Mouse (Mus musculus) MN1 (cell line): ENCODE results near the gene Rwdd1.
"Not testable (repeated sequence)": the region's sequence is repeated elsewhere in the genome, so short reads cannot be mapped to it uniquely, and the experiment has no call there.

Experiments used
- DNase-seq: peaks from one replicate; pipeline ENCODE4 v3.0.0-alpha.2; 2016; ENCODE audit warnings: low spot score

The Rwdd1 gene

DNA sequence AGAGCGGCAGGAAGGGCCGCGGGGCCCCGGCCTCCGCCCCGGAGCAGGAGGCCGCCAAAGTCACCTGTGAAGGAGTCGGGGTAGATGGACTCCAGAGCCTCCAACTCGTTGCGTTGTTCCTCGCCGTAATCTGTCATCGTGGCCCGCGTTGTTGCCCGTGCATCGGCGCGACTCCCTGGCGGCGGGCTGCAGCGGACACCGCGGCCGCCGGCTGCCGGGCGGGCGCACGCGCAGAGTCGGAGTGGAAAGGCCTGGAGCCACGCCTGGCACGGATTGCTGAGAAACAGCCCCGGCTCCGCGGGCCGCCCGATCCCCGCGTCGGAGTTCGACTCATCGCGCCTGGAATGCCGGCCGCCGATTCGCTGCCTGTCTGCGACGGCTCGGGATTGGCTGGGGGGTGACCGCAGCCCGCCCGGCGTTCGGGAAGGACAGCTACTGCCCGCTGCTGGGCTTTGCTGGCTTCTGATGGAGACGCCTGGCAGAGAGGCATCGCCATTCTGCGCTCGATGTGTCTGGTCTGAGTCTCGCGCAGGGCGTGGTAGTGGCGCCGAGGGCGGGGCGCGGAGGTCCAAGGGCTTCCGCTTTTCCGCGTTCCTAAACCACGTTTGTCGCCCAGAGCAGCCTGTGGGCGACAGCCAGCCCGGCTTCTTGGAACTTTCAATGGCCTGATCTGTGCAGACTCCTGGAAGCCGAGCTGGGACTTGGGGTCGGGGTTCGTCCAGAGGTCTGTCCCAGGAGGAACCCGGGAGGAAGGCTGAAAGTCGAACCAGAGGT, at the start of gene Rwdd1:
Gene Rwdd1 (minus strand): TSS at position 323 of the 774 bp plus-strand sequence.
- peak; percentile 100 for DNase-seq

DNA sequence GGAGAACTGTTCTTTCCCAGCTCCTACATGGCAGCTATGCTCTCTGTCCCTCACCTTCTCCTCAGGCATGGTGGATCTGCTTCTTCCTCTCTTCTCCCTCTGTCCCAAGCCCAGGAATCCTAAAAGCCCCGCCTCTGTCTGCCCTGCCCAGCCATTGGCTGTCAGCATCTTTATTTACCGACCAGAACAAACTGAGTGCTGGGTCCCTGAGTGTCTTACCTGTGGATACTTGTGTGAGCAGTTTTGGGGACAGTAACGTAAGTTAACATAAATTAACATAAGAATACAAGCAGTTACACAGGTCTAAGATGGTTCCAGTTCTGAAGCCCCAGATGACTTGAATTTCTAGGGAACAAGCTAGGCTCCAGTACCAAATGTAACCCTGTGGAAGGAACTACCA, 47.2 kb upstream of the Rwdd1 start:
- DNase-seq: no peak

DNA sequence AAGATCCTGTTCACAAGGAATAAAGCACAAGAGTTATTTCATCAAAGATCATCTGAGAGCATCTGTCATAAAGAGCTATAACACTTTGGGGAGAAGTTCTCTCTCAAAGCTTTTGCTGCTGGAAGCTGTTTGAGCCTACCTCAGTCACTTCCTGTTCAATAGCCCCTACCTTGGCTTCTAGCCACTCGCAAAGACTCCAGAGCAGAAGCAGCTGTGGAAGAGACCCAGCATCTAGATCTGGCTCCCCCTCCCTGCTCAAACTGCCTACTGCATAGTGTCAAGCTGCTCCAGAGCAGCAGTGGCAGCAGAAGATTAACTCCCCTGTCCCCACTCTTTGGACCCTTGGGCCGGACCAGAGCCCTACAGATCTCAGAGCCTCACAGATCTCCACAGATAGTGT, 34.6 kb upstream of the Rwdd1 start:
- DNase-seq: no peak

DNA sequence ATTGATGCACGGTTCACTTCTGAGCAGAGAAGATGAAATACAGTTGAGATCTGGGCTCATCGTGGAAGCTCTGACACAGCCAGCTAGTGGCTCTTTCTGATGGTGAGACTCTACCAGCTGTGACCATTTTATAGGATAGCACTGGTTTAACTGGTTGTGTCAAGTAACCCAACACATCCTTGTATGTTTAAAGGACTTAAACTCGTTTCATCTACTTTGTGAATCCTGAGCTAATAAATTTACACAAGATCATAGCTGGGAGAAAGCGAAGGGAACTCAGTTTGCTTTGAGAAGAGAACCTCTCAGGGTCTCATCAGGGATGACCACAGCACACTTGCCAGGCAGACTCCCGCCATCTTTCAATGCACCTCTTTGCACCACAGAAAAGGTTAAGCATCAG, 24.8 kb upstream of the Rwdd1 start, which contains the start of gene Calhm4:
Gene Calhm4 (minus strand): TSS at position 101 of the 400 bp plus-strand sequence.
- no peak for DNase-seq

DNA sequence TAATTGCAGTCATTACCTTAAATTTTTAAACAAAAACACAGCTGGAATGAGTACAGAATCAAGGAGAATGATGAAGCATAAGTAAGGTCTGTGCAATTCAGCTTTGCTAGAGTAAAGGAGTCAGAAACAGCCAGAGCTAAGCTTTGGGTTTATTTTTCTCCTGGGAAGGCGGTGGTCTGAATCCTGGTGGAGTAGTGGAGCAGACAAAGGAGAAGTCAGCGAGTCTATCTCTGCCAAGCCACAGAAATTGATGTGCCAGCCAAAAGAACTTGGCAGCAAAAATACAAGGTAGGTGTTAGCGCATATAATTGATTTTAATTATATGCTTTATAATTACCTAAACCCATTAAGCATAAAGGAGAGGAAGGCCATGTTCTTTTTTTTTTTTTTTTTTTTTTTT, 18.0 kb upstream of the Rwdd1 start, which contains the start of gene Trappc3l:
Gene Trappc3l (plus strand): TSS at position 197 of the 400 bp plus-strand sequence.
- DNase-seq: no peak

DNA sequence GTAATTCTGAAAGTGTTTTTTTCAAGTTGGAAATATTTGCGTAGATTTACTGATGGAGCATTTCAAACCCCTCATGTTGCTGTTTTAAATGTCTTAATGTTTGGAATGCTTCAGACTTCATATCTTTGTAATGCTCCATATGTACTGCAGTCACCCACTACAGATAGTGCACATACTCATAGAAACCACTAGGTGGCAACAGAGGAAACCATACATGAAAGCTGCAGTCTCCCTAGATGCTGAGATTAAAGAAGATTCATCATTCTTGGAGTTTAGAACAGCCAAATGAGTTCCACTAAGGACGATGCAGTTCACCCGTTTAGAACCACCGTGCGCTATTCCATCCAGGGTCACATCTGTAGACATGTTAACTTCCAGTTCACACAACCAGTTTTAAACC, 17.2 kb upstream of the Rwdd1 start:
- DNase-seq: peak; percentile 76

DNA sequence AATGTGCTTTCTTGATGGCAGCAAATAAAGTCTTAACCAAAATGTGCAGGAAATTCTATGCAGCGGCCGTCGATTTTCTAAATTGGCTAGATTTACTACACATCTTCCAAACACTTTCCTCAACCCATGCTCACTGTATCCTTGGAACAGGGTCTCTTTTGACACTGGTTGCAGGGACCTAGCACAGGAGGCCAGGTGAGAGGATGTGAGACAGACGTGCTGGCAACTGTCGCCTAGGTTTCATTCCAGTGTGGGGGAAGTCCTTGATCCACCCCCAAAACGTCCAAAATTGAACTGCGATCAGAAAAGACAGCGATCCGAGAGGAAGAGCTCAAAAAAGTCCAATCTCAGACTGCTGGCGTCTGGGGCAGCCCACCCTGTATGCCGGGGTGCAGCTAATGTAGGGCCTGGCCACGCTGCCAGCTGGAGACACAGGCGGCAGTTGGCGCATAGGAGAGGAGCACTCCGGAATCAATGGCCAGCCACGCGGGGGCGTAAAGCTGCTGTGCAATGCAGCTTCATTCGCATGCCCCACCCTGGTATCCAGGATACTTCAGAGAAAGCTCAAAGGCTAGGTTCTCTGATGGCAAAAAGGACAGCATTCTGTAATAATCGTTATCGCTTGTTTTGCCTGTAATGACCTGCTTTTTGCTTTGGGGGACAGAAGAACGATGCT, 14.3 kb upstream of the Rwdd1 start:
- peak; percentile 84 for DNase-seq

DNA sequence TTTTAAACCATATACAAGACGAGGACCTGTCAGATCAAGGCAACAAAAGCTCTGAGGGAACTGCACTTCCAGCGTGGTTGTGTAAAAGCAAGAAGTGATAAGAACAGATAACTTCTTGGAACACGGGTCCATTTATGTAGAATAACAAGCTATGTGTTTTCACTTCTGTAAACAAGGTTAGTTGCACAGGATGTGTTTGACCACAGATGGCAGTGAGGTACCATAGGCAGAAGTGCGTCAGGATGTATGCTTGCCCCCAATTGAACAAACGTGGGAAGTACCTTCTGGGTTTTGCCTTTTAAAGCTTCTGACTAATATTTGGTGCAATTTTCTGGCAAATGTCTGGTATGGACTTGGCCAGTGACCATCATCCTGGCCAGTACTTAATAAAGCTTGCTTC, 10.9 kb upstream of the Rwdd1 start:
- no peak for DNase-seq

DNA sequence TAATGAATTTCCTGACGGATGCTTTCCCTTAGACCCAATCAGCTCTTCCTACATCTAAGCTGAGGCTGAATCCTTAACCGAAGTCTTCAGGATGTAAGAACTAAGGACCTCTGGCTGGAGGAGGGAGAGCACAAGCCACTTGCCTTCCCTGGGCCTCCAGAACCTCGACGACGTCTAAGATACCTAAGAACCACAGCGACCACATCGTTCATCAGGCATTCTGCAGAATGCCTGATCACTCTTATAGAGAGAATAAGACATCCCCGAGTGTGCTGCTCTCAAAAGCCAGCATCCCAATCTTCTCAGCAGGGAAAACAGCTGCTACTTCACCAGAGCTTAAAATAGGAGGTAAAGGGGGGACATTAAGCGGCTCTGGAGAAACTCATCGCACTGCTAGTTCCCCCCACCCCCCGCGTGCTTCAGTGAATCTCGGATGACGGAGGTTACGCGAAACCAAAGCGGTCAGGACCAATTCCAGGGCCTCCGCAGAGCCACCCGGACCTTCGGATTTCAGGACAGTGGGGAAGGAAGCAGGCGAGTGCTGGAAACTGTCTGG, 600 bp downstream of the Rwdd1 start:
- DNase-seq: peak; percentile 61

DNA sequence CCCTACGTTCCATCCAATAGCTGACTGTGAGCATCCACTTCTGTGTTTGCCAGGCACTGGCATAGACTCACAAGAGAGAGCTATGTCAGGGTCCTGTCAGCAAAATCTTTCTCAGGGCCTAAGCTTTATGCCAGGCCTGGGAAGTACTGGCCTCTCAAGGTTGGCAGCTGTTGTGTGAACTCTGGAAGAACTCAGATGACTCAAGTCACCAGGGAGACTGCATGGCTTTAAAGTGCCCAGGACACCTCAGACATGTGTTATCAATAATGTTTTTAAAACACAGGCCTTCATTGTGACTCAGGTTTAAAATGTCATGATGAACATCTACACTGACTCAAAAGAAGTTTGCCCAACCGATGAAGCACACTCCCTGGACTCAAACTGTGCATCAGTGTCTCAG, 6.2 kb downstream of the Rwdd1 start:
- DNase-seq: no peak

DNA sequence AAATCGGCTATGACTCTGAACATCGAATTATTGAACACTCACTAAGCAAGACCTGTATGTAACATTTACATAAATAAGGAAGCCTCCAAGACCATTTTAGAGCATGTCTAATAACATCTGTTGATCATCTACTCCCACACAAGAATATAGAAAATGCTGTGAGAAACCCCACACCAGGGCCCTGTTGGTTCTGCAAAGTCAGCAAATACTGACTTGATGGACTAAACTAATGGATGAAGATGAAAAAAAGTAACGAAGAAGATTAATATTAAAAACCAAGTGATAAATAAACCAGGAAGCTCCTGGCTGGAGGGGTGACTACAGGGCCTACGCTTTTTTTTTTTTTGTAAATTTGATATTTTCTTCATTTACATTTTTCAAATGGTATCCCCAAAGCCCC, 6.8 kb downstream of the Rwdd1 start:
- DNase-seq: no peak

DNA sequence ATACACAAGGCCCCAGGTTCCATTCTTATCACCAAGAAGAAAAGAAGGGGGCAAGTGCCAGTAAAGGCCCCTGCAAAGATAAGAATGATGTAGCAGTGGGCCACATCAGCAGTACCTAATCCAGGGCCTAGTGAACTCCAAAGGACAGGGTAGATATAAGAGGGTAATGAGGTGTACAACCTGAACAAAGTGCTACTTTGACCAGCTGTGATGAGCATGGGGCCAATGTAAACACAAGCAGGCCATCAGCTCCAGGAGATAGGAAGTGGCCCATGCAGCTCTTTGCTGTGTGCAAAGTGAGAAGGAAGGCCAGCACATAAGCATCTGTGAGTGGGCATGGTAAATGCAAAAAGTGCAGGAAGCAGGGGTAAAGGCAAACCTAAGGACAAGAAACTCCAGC, 21.0 kb downstream of the Rwdd1 start:
- no peak for DNase-seq

DNA sequence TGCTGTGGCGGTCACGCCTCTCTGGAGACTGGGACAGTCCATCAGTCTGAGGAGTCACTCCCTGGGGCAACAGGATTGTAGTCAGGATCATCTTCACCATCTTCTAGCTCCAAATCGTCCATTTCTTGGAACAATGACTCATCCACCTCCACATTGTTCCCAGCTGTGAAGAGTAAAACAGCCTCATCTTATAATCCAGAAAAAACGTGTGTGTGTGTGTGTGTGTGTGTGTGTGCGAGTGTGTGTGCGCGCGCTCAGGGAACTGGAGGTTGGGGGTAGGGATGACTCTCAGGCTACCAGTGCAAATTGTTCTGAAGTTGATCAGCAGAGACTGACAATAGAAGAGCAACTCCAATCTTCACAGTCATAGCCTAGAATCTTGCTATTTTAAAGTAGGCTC, 22.7 kb downstream of the Rwdd1 start:
- DNase-seq: not testable (repeated sequence)

DNA sequence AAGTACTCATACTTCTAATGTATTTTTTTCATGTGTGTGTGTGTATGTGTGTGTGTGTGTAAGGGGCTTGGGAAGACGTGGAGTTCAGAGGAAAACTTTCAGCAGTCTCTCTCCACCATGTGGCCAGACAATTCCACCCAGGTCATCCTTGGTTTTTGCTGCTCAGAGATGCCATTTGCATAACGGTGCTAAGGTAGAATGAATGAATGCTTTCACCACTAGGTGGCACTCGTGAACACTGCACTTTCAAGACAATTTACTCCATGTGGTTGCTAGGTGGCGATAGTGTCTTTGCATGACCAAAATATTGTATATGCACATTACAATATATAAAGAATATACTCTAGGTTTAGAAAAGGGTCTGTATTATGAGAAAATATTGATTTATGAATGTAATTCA, 32.7 kb downstream of the Rwdd1 start:
- peak; percentile 92 for DNase-seq

DNA sequence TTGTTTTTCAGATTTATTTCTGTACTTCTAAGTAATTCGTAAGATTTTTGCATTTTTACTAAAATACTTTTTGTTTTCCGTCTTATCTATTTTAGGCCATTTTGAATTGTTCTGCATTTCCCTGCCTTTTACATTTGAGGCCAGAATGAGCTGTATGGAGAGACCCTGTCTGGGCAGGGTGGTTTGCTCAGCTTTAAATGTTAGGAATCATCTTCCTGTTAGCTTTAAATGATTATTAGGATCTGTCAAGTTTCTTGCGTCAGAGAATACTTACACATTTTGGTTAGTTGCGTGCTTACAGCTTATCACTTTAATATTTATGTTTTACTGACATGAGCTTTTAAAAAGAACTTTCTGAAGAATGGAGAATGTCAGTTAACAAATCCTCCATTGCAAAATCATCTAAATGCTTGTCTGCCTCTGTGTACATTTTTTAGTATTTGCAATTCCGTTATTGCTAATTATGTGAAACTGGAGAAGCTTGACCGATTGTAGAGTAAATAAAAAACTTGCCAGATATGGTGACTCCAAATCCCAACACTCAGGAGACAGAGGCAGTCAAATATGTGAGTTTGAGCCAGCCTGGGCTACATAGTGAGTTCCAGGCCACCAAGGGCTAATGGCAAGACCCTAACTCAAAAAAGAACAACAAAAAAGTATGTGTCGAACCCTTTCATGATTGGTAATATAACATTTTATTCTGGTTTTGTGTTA, 44.5 kb downstream of the Rwdd1 start:
- no peak for DNase-seq

DNA sequence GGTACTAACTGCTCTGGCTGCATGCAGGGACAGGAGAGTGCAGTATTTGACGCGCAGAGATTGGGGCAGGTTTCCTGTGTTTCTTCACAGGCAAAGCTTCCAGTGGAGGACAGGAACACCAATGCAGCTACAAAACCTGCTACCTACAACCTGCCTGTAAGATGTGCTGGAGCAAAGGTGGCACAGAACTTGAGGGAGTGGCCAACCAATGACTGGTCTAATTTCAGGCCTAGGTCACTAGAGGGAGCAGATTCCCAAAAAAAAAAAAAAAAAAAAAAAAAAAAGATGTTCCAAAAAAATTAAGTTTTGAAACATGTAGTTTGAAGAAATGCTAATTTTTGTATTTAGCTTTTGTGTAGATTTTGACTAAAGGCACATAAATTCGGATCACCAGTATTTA, 66.9 kb downstream of the Rwdd1 start:
- DNase-seq: peak; percentile 62

DNA sequence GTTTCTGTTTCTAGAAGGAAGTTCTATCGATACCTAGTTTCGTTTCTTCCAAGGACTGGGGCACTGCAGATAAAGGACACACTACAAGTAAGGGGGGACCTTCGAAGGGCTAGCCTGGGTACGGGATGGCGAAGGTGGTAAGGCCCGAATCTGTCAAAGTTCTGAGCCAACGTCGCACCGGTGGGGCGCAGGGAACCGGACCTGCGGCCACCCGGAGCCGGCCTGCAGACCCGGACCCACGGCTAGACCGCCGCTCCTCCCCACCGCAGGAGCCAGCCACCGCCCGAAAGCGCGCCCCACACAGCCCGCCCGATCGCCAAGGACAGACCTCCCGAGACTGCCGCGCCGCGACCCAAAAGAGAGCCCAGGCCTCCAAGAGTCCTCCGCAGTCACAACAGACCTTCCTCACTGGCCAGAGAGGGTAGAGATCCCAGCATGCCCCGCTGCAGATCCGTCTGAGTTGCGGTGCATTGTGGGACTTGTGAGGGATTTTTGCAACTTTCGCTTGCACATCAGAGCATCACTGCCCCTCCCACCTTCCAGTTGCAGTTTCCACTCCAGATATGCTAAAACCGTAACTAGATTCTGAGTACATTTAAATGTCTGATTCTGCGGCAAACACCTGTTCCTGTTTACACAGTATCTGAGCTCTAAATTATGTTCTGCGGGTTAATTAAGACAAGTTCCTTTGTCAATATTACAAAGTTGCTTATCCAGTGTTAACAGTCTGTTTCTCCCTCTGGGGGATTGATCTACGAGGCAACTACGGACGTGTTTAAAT, 68.4 kb downstream of the Rwdd1 start, which contains the start of gene Zup1:
Gene Zup1 (minus strand): TSS at position 467 of the 781 bp plus-strand sequence.
- DNase-seq: peak; percentile 93
